ENCODE assay signal across 8 mouse cellular contexts in the genomic region with DNA sequence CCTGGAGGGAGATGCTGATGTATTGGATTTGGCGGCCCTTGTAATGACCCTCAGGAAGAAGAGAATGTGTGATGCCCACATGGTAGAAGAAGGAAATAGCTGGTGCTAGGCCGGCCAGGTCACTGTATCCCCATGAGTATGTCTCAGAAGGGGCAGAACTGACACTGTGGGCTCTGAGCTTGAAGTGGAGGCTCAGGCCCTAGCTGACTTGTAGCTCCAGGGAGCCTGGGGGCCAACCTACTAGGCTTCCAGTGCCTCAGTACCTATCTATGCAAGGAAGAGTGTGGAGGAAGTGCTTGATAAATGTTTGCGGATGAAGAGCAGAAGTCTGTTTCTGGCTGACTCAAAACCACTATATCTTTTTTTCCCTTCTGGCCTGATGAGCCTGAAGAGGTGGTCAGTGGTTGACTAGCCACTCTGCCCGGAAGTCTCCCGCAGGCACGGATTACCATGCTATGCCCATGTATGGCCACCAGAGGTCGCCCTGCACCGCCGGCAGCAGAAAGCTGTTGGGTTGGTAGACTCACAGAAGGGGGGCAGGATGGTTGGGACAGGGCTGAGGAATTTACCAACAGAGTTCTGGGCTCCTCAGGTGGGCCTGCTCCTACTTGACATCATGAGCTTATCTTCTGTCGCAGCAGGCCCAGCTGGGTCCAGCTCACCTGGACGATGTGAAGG. TPM values are rescaled to one million over a fixed set of nuclear protein-coding genes. Genes with fewer than 3 reads are reported as not detected.
DNase-seq lines count a peak whose midpoint lies in the region; ATAC-seq and TF ChIP-seq lines count a peak whose summit lies in the region.

No protein-coding gene starts in this region.

- H3K4me1 ChIP-seq in E14TG2a.4 (replicated peaks; ENCODE audit: low read depth, low read length): peaks cover 46% of the 10 kb centered on the region
- peaks cover 13% of the 10 kb centered on the region for H3K4me1 ChIP-seq in bone marrow, adult 2 months (ENCODE audit: control insufficient read depth, insufficient read depth, low read length)
- peaks cover 24% of the 10 kb centered on the region for H3K4me1 ChIP-seq in hindbrain, embryonic 10.5 days (replicated peaks)
- peaks cover 93% of the 10 kb centered on the region for H3K4me1 ChIP-seq in megakaryocyte, embryonic 14.5 days

- DNase-seq in hindbrain, embryonic 10.5 days (ENCODE audit: low spot score): peak; percentile 82
- DNase-seq in layer of hippocampus, postnatal 14 days (ENCODE audit: low spot score in 2 of 2): peak; percentile 75 to 78
- peak; percentile 54 for DNase-seq in retina, postnatal 7 days (ENCODE audit: low read depth, low spot score)
- peak; percentile 78 for DNase-seq in urinary bladder, postnatal 25 days (ENCODE audit: low spot score)

- TF ChIP-seq CTCF in E14TG2a.4 (conservative IDR thresholded peaks at IDR 0.05; ENCODE audit: low read length): peak; percentile 97
- TF ChIP-seq CTCF in bone marrow, adult 2 months (IDR thresholded peaks at IDR 0.05; ENCODE audit: control insufficient read depth, insufficient read depth, low read length): peak; percentile 97

- H3K36me3 ChIP-seq in E14TG2a.4 (ENCODE audit: insufficient read depth, low read length): no peaks in the 10 kb centered on the region
- no peaks in the 10 kb centered on the region for H3K36me3 ChIP-seq in hindbrain, embryonic 10.5 days
- peaks cover 23% of the 10 kb centered on the region for H3K36me3 ChIP-seq in megakaryocyte, embryonic 14.5 days (replicated peaks; ENCODE audit: low read length)

- ATAC-seq in erythroid progenitor cell, adult 5-6 weeks (replicated peaks; ENCODE audit: low FRiP score, poor library complexity, severe bottlenecking): peak; percentile 72

- TF ChIP-seq POLR2A in bone marrow, adult 2 months (IDR thresholded peaks at IDR 0.05; ENCODE audit: borderline replicate concordance, control insufficient read depth, low read depth, low read length): peak; percentile 46; the same call in 1 of the 2 replicates

- peak overlapping the region; percentile 66; the same call in 1 of the 2 replicates for H3K4me3 ChIP-seq in E14TG2a.4 (replicated peaks; ENCODE audit: low read length)
- no peak overlapping the region for H3K4me3 ChIP-seq in bone marrow, adult 2 months (replicated peaks; ENCODE audit: control insufficient read depth, low read depth, low read length)
- no peak overlapping the region for H3K4me3 ChIP-seq in hindbrain, embryonic 10.5 days
- H3K4me3 ChIP-seq in megakaryocyte, embryonic 14.5 days (replicated peaks): peak overlapping the region; percentile 71

- peak overlapping the region; percentile 80 for H3K27ac ChIP-seq in bone marrow, adult 2 months (ENCODE audit: control insufficient read depth, insufficient read depth, low read depth, low read length, poor library complexity)
- H3K27ac ChIP-seq in hindbrain, embryonic 10.5 days: no peak overlapping the region

- WGBS in bone marrow, adult 2 months: 26% methylated on average over 11 of the region's 11 CpGs
- 24% methylated on average over 11 of the region's 11 CpGs for WGBS in hindbrain, embryonic 10.5 days

- H3K9me3 ChIP-seq in E14TG2a.4 (ENCODE audit: low read length): no peaks in the 10 kb centered on the region
- no peaks in the 10 kb centered on the region for H3K9me3 ChIP-seq in hindbrain, embryonic 10.5 days
- H3K9me3 ChIP-seq in megakaryocyte, embryonic 14.5 days: no peaks in the 10 kb centered on the region

- H3K27me3 ChIP-seq in E14TG2a.4 (ENCODE audit: insufficient read depth, low read length): no peaks in the 10 kb centered on the region; the same call in 1 of the 2 replicates
- no peaks in the 10 kb centered on the region for H3K27me3 ChIP-seq in hindbrain, embryonic 10.5 days (ENCODE audit: insufficient read depth, poor library complexity, severe bottlenecking)
- H3K27me3 ChIP-seq in megakaryocyte, embryonic 14.5 days (replicated peaks): peaks cover 9% of the 10 kb centered on the region

RNA-seq across cellular contexts. Expression of gene Sun2, which starts 10.5 kb away (rescaled TPM):
- 63.2 and 147 TPM in 2 replicates for polyA plus RNA-seq in bone marrow, adult 2 months (2011; ENCODE audit: insufficient read depth, insufficient read length, low replicate concordance, missing spikeins)
- total RNA-seq in erythroid progenitor cell, adult 5-6 weeks (2015; ENCODE audit: low replicate concordance): 29.6 and 34.0 TPM in 2 replicates
- total RNA-seq in erythroid progenitor cell, adult 5-6 weeks (2017; ENCODE audit: low replicate concordance): 56.9 and 67.4 TPM in 2 replicates
- 2.0 and 5.0 TPM in 2 replicates for polyA plus RNA-seq in hindbrain, embryonic 10.5 days (2016; fragmentation: Nextera tagmentation; extraction: Ambion mirVana)
- 10 to 100 TPM; 18.5 to 23.3 TPM for total RNA-seq in layer of hippocampus, postnatal 14 days (2021)
- polyA plus RNA-seq in megakaryocyte, embryonic 14.5 days (2012; ENCODE audit: insufficient read depth, low replicate concordance): 27.2 and 34.9 TPM in 2 replicates

RNA-seq across cellular contexts. Expression of gene Dnal4, which starts 24.8 kb away (rescaled TPM):
- 6.8 and 8.4 TPM in 2 replicates for polyA plus RNA-seq in bone marrow, adult 2 months (2011; ENCODE audit: insufficient read depth, insufficient read length, low replicate concordance, missing spikeins)
- total RNA-seq in erythroid progenitor cell, adult 5-6 weeks (2015; ENCODE audit: low replicate concordance): 1.8 TPM in 1 of 2 replicates, not detected in the other
- 0.30 and 1.7 TPM in 2 replicates for total RNA-seq in erythroid progenitor cell, adult 5-6 weeks (2017; ENCODE audit: low replicate concordance)
- 68.0 and 83.0 TPM in 2 replicates for polyA plus RNA-seq in hindbrain, embryonic 10.5 days (2016; fragmentation: Nextera tagmentation; extraction: Ambion mirVana)
- 10 to 100 TPM; 41.1 TPM for total RNA-seq in layer of hippocampus, postnatal 14 days (2021)
- polyA plus RNA-seq in megakaryocyte, embryonic 14.5 days (2012; ENCODE audit: insufficient read depth, low replicate concordance): 23.4 and 30.0 TPM in 2 replicates

RNA-seq across cellular contexts. Expression of gene Nptxr, which starts 51.7 kb away (rescaled TPM):
- 0.40 and 0.60 TPM in 2 replicates for polyA plus RNA-seq in bone marrow, adult 2 months (2011; ENCODE audit: insufficient read depth, insufficient read length, low replicate concordance, missing spikeins)
- not detected in 2 replicates for total RNA-seq in erythroid progenitor cell, adult 5-6 weeks (2015; ENCODE audit: low replicate concordance)
- total RNA-seq in erythroid progenitor cell, adult 5-6 weeks (2017; ENCODE audit: low replicate concordance): 0.53 TPM in 1 of 2 replicates, not detected in the other
- polyA plus RNA-seq in hindbrain, embryonic 10.5 days (2016; fragmentation: Nextera tagmentation; extraction: Ambion mirVana): 2.2 and 4.6 TPM in 2 replicates
- total RNA-seq in layer of hippocampus, postnatal 14 days (2021): 100 to 1,000 TPM; 878 to 953 TPM
- 0.03 TPM in 1 of 2 replicates, not detected in the other for polyA plus RNA-seq in megakaryocyte, embryonic 14.5 days (2012; ENCODE audit: insufficient read depth, low replicate concordance)

Comparison
In these comparisons a context has a peak if more than half of its experiments do, and no peak if none do; other contexts are left out.
1. H3K4me3 ChIP-seq: peak in E14TG2a.4 (single experiment) and megakaryocyte, embryonic 14.5 days (single experiment); none in bone marrow, adult 2 months (single experiment) and hindbrain, embryonic 10.5 days (single experiment).
2. Peak in every context shown above with its lines, with median percentiles within 50 percentile points of each other: DNase-seq.